Mouse (Mus musculus): ENCODE data around the gene Olfr191.
"Not testable (repeated sequence)": the region's sequence is repeated elsewhere in the genome, so short reads cannot be mapped to it uniquely, and the experiment has no call there.

Gene Olfr191

GRCm38 (mm10) chr16:59089722-59090121 is at the start of gene Olfr191:
Gene Olfr191 (minus strand): TSS chr16:59089822.
- DNase-seq: not testable (repeated sequence)

- DNase-seq: no peak
These were observed 41.1 kb upstream of the Olfr191 start for GRCm38 (mm10) chr16:59130740-59131139.

- no peak for DNase-seq
These were observed 31.3 kb upstream of the Olfr191 start, which contains the start of gene Olfr194 for GRCm38 (mm10) chr16:59120969-59121368. Gene Olfr194 (minus strand): TSS chr16:59121069.

- no peak for DNase-seq
These were observed 22.2 kb upstream of the Olfr191 start, which contains the start of gene Olfr193 for GRCm38 (mm10) chr16:59111781-59112180. Gene Olfr193 (minus strand): TSS chr16:59111881.

GRCm38 (mm10) chr16:59108522-59108921 is 18.9 kb upstream of the Olfr191 start:
- not testable (repeated sequence) for DNase-seq

- DNase-seq: no peak
These were observed 15.7 kb upstream of the Olfr191 start for GRCm38 (mm10) chr16:59105312-59105711.

- not testable (repeated sequence) for DNase-seq
These were observed 8.5 kb downstream of the Olfr191 start for GRCm38 (mm10) chr16:59081113-59081512.

- no peak for DNase-seq
These were observed 11.7 kb downstream of the Olfr191 start, which contains the start of gene Olfr190 for GRCm38 (mm10) chr16:59077905-59078304. Gene Olfr190 (minus strand): TSS chr16:59078005.

GRCm38 (mm10) chr16:59073520-59073919 is 16.1 kb downstream of the Olfr191 start:
- DNase-seq: no peak

GRCm38 (mm10) chr16:59071755-59072154 is 17.9 kb downstream of the Olfr191 start:
- no peak for DNase-seq

- DNase-seq: not testable (repeated sequence)
These were observed 27.2 kb downstream of the Olfr191 start for GRCm38 (mm10) chr16:59062411-59062810.

- DNase-seq: not testable (repeated sequence)
These were observed 40.3 kb downstream of the Olfr191 start for GRCm38 (mm10) chr16:59049286-59049685.

GRCm38 (mm10) chr16:59048860-59049259 is 40.8 kb downstream of the Olfr191 start:
- DNase-seq: no peak

GRCm38 (mm10) chr16:59047579-59047978 is 42.0 kb downstream of the Olfr191 start:
- no peak for DNase-seq

GRCm38 (mm10) chr16:59045835-59046234 is 43.8 kb downstream of the Olfr191 start:
- no peak for DNase-seq

- DNase-seq: no peak
These were observed 49.9 kb downstream of the Olfr191 start, which contains the start of gene Olfr187 for GRCm38 (mm10) chr16:59039710-59040109. Gene Olfr187 (minus strand): TSS chr16:59039767.

All from kidney, postnatal 10 days (tissue).